Mouse (Mus musculus) midbrain, postnatal 0 days (tissue): ENCODE measurements around the gene Arhgef17. TPM values are rescaled to one million over a fixed set of nuclear protein-coding genes. Genes with fewer than 3 reads are reported as not detected.

ENCODE experiments used
- ATAC-seq: fragments of 200-750 bp; cut with Nextera tagmentation; 2 replicates; pipeline ENCODE4 v1.8.0; 2017; ENCODE audit warnings: moderate number of reproducible peaks, mild to moderate bottlenecking, moderate TSS enrichment, moderate library complexity; ENCODE audit not compliant: low FRiP score
- DNase-seq: peaks from one replicate; pipeline ENCODE4 v3.0.0-alpha.2; 2015; ENCODE audit warnings: low spot score
- H3K27ac ChIP-seq: fragments of 300-500 bp; sonication (generic); 2 replicates; pipeline ENCODE4 v1.5.1; 2014; ENCODE audit warnings: low read depth, mild to moderate bottlenecking, low read length, mixed read lengths
- H3K27me3 ChIP-seq: fragments of 300-500 bp; sonication (generic); 2 replicates; pipeline ENCODE4 v1.6.1; 2014; ENCODE audit warnings: low read length, control low read depth, mixed read lengths; ENCODE audit not compliant: insufficient read depth
- H3K36me3 ChIP-seq: fragments of 300-500 bp; sonication (generic); 2 replicates; pipeline ENCODE4 v1.6.1; 2014; ENCODE audit warnings: low read length, control low read depth, mixed read lengths; ENCODE audit not compliant: insufficient read depth
- H3K4me1 ChIP-seq: fragments of 300-500 bp; sonication (generic); 2 replicates; pipeline ENCODE4 v1.6.1; 2014; ENCODE audit warnings: mild to moderate bottlenecking, control low read depth, antibody characterized with exemption, low read length, mixed read lengths; ENCODE audit not compliant: insufficient read depth
- H3K4me2 ChIP-seq: fragments of 300-500 bp; sonication (generic); 2 replicates; pipeline ENCODE4 v1.6.1; 2014; ENCODE audit warnings: low read depth, mild to moderate bottlenecking, low read length, mixed read lengths; ENCODE audit not compliant: poor library complexity, severe bottlenecking
- H3K4me3 ChIP-seq: fragments of 300-500 bp; sonication (generic); 2 replicates; pipeline ENCODE4 v1.5.1; 2014; ENCODE audit warnings: low read depth, mild to moderate bottlenecking, low read length, moderate library complexity
- H3K9ac ChIP-seq: fragments of 300-500 bp; sonication (generic); replicated peaks from 2 replicates; pipeline ENCODE4 v1.6.1; 2014; ENCODE audit warnings: mild to moderate bottlenecking, low read length, moderate library complexity, mixed read lengths; ENCODE audit not compliant: poor library complexity, severe bottlenecking
- H3K9me3 ChIP-seq: fragments of 300-500 bp; sonication (generic); 2 replicates; pipeline ENCODE4 v1.6.1; 2016; ENCODE audit warnings: low read length, control low read depth
- CTCF ChIP-seq: IDR thresholded peaks from 2 replicates; pipeline ENCODE4 v1.5.1; 2016; ENCODE audit warnings: antibody characterized with exemption, mild to moderate bottlenecking
- WGBS: fragments of 180-500 bp; shearing (Covaris S2); extraction: QIAGEN DNeasy Blood & Tissue Kit; methylation state at CpG from one replicate; pipeline ENCODE4 v1.1.7; 2014; 5-methylcytosine and 5-hydroxymethylcytosine counted together
- polyA plus RNA-seq: library from polyadenylated mRNA; unstranded; fragments of >200 nt; fragmentation: Nextera tagmentation; extraction: Ambion mirVana; gene quantifications from 2 replicates; pipeline ENCODE4 v1.2.1, GENCODE M21; 2015
- total RNA-seq: library from RNA; depleted of rRNA; stranded (reverse); fragments of >200 nt; gene quantifications from 2 replicates; pipeline ENCODE4 v1.2.3, GENCODE M21; 2014; rRNA removed

Gene Arhgef17
- total RNA-seq (77.6 and 89.1 TPM in 2 replicates), polyA plus RNA-seq (16.3 and 16.7 TPM in 2 replicates)

DNA sequence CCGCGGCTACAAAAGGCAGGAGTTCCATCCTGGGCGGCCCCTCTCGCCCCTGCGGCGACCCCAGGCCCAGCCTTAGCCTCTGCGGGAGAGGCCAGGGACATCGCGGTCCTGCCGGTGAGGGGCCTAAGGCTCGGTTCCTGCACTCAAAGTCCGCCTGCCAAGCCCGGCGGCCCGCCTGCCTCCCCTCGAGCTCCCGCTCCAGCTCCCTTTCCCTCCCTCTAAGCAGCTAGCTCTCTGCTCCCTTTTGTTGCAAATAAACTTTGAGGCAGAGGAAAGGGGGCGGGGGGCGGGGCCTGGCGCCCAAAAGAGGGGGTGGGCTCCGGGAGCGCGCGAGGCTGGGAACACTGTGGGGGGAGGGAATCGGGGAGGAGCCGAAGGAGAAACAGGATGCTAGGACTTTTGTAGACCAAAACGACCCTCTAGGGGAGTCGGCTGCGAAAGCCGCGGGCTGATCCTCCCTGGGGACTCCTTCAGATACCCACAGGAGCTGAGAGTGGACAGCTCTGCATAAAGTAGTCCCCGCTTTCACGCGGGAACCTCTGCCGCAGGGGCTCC lies at the start of gene Arhgef17:
TSS of gene Arhgef17 (minus strand) at position 182 of the 555 bp plus-strand sequence.
- peak; percentile 55 for ATAC-seq
- Histone ChIP-seq H3K27me3 (peaks cover 31% of the 10 kb centered on the region), H3K27ac (peak within 1 kb of the TSS; percentile 43), H3K9me3 (no peaks in the 10 kb centered on the region), H3K4me1 (0 out of 2 replicates have a peak, but pooled peaks cover 4% of the 10 kb centered on the region), H3K9ac (peak within 1 kb of the TSS; percentile 50), H3K4me2 (peak within 1 kb of the TSS; percentile 81), H3K4me3 (peak within 1 kb of the TSS; percentile 46), H3K36me3 (no peaks in the 10 kb centered on the region)
- DNase-seq = peak; percentile 59
- no peak for TF ChIP-seq CTCF
- WGBS = 1% methylated on average over 34 of the region's 35 CpGs

DNA sequence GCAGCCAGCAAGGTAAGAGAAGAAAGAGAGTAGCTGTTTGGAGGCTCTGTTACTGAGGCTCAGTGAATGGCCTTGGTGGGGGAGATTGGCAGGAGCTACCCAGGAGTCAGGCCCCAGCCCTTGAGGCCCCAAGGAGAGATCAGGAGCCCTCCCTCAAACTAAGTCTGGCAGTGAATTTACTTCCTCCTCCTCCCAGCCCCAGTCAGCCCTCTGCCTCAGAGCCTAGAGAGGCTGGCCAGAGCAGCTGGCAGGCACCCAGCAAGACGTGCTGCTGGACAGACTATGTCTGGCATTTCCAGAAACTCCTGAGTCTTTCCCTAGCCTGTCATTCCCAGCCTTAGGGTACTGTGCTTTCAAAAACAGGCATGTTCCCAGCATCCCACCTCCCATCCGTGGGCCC lies 47.3 kb upstream of the Arhgef17 start:
- ATAC-seq (no peak), DNase-seq (peak; percentile 41)
- H3K9ac ChIP-seq = no peak overlapping the region
- H3K9me3 ChIP-seq = no peaks in the 10 kb centered on the region
- peaks cover 3% of the 10 kb centered on the region; the same call in 1 of the 2 replicates for H3K4me1 ChIP-seq
- no peaks in the 10 kb centered on the region for H3K36me3 ChIP-seq
- peaks cover 11% of the 10 kb centered on the region; the same call in 1 of the 2 replicates for H3K27me3 ChIP-seq
- H3K27ac ChIP-seq = no peak overlapping the region
- no peak overlapping the region for H3K4me2 ChIP-seq
- WGBS = 58% methylated on average over 2 of the region's 2 CpGs
- no peak overlapping the region for H3K4me3 ChIP-seq
- no peak for TF ChIP-seq CTCF

DNA sequence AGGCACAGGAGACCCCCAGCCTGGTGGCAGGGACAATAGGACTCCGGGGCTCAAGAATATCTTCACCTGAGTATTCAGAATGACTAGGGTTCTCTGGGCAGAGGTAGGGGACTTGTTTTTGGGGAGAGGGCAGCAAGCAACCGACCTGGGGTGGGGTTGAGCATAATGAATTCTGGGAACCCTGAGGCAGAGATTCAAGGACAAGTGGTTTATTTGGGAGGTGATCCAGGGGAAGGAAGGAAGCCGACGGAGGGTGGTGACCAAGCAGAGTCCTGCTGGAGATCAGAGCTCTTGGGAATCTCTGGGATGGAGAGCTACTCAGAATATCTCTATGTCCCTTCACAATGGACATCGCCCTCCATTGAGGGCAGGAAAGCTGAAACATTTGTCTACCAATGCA lies 46.3 kb upstream of the Arhgef17 start:
- TF ChIP-seq CTCF = no peak
- Histone ChIP-seq H3K4me2 (no peak overlapping the region), H3K9me3 (no peaks in the 10 kb centered on the region), H3K4me3 (no peak overlapping the region), H3K9ac (no peak overlapping the region), H3K27me3 (peaks cover 17% of the 10 kb centered on the region; the same call in 1 of the 2 replicates), H3K4me1 (peaks cover 3% of the 10 kb centered on the region; the same call in 1 of the 2 replicates), H3K36me3 (no peaks in the 10 kb centered on the region), H3K27ac (no peak overlapping the region)
- ATAC-seq (no peak), DNase-seq (no peak)
- WGBS = 91% methylated on average over 5 of the region's 5 CpGs

- no peaks in the 10 kb centered on the region for H3K9me3 ChIP-seq
- peak within 1 kb of the TSS; percentile 48 for H3K4me2 ChIP-seq
- H3K27ac ChIP-seq = no peak within 1 kb of the TSS
- peaks cover 17% of the 10 kb centered on the region; the same call in 1 of the 2 replicates for H3K27me3 ChIP-seq
- H3K9ac ChIP-seq = no peak within 1 kb of the TSS; the same call in 1 of the 2 replicates
- peak within 1 kb of the TSS; percentile 29 for H3K4me3 ChIP-seq
- no peaks in the 10 kb centered on the region for H3K36me3 ChIP-seq
- ATAC-seq (0 out of 2 replicates have a peak, but pooled peaks have one; percentile 34), DNase-seq (no peak)
- TF ChIP-seq CTCF = no peak
- 7% methylated on average over 36 of the region's 36 CpGs for WGBS
- peaks cover 3% of the 10 kb centered on the region; the same call in 1 of the 2 replicates for H3K4me1 ChIP-seq
Observed at GRCm38 (mm10) chr7:100974135-100974903, 42.4 kb upstream of the Arhgef17 start, which contains the start of gene P2ry6. Gene P2ry6, minus strand, starts transcription at chr7:100974649.

GRCm38 (mm10) chr7:100972875-100973274 lies 41.0 kb upstream of the Arhgef17 start:
- TF ChIP-seq CTCF = no peak
- Histone ChIP-seq H3K27ac (no peak overlapping the region), H3K9ac (no peak overlapping the region), H3K4me3 (no peak overlapping the region), H3K27me3 (peaks cover 17% of the 10 kb centered on the region; the same call in 1 of the 2 replicates), H3K36me3 (no peaks in the 10 kb centered on the region), H3K4me2 (no peak overlapping the region), H3K9me3 (no peaks in the 10 kb centered on the region), H3K4me1 (peaks cover 3% of the 10 kb centered on the region; the same call in 1 of the 2 replicates)
- ATAC-seq = no peak
- no peak for DNase-seq
- 49% methylated on average over 3 of the region's 3 CpGs for WGBS
